Mouse (Mus musculus) E14TG2a.4 (cell line): ENCODE results near the gene Steap1.
A peak's percentile ranks its signal among the peaks of the same experiment; 100 is the strongest.

ENCODE experiments used
- H3K27me3 ChIP-seq: 2 replicates; pipeline ENCODE4 v1.6.1; 2014; ENCODE audit warnings: low read length, control low read depth; ENCODE audit not compliant: insufficient read depth
- H3K36me3 ChIP-seq: 2 replicates; pipeline ENCODE4 v1.6.1; 2014; ENCODE audit warnings: low read length, control low read depth; ENCODE audit not compliant: insufficient read depth
- H3K4me1 ChIP-seq: replicated peaks from 2 replicates; pipeline ENCODE4 v1.6.1; 2014; ENCODE audit warnings: low read depth, low read length, control low read depth
- H3K4me3 ChIP-seq: replicated peaks from 2 replicates; pipeline ENCODE4 v1.5.1; 2014; ENCODE audit warnings: mild to moderate bottlenecking, low read length
- H3K9me3 ChIP-seq: 2 replicates; pipeline ENCODE4 v1.6.1; 2014; ENCODE audit warnings: low read length, control low read depth
- CTCF ChIP-seq: conservative IDR thresholded peaks from 2 replicates; pipeline ENCODE4 v1.5.1; 2014; ENCODE audit warnings: low read length
- NANOG ChIP-seq: IDR thresholded peaks from 2 replicates; pipeline ENCODE4 v1.6.1; 2014; ENCODE audit warnings: borderline replicate concordance, low read length, mixed read lengths
- POU5F1 ChIP-seq: IDR thresholded peaks from 2 replicates; pipeline ENCODE4 v1.6.1; 2014; ENCODE audit warnings: low read length, borderline replicate concordance

The Steap1 gene

GRCm38 (mm10) chr5:5722217-5722616 lies 26.9 kb downstream of the Steap1 start:
- Histone ChIP-seq H3K4me3 (no peak overlapping the region), H3K4me1 (no peaks in the 10 kb centered on the region), H3K27me3 (no peaks in the 10 kb centered on the region), H3K36me3 (no peaks in the 10 kb centered on the region), H3K9me3 (no peaks in the 10 kb centered on the region)
- TF ChIP-seq CTCF (no peak), POU5F1 (no peak), NANOG (no peak)

DNA sequence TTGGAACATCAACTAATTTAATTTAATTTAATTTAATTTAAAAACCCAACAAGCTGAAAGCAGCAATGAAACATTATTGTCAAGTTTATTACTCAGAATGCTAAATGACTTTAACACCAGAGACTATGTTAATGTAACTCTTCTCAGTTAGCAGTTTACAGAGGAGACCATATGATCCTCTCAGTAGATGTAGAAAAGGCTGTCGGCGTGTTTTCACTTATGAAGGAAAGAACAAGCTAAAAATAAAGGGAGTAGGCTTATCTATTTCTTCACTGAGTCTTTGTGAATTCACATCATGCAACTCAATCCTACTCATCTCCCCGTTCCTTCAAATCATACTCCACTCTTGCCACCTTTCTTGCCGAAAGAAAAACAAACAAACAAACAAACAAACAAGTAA lies 38.1 kb downstream of the Steap1 start:
- no peak for TF ChIP-seq NANOG
- no peak for TF ChIP-seq CTCF
- TF ChIP-seq POU5F1, result no peak
- Histone ChIP-seq H3K4me1 (peaks cover 32% of the 10 kb centered on the region), H3K9me3 (no peaks in the 10 kb centered on the region), H3K27me3 (no peaks in the 10 kb centered on the region), H3K36me3 (no peaks in the 10 kb centered on the region), H3K4me3 (no peak overlapping the region)

DNA sequence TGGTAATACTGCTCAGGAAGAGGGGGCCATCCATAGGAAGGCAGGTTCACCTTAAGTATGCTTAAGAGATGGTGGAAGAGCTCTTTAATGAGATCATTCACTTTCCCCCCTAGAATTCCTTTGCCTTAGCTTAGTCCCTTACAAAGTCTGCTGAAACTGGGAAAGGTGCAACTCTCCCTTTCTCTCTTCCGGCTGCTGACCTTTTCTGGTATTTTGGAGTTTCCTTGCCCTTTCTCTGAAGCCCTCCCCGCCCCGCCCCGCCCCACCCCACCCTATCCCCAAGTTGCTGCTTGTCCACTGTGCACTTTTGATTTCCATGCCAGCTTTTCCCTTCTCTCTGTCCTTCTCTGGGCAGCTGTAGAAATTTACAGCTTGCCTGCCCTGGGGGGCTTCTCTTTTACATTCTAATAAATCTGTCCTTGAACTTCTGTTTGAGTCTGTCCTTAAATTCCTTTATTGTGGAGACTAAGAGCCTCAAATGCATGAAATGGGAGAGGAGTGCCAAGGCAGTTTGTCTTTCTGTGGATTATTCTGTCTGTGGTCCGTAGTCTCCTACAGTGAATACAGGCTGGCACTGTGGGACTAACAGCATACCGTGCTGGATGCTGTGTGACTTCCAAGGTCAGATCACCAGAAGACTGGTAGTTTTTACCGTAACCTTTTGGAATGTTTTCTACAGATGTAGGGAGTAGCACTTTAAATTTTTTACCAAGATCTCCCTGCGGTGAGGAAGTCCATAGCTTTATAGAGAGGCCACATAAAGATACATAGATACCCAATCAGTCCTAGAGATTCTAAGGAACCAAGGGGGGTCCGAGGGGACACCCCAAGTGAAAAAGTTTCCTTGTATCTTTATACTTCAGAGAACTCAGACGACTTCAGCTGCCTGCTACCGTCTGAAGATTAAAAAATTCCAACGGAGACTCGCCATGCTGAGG lies 41.5 kb downstream of the Steap1 start:
- no peaks in the 10 kb centered on the region for H3K36me3 ChIP-seq
- H3K27me3 ChIP-seq, result no peaks in the 10 kb centered on the region
- no peak for TF ChIP-seq CTCF
- TF ChIP-seq NANOG, result no peak
- H3K4me1 ChIP-seq, result peaks cover 47% of the 10 kb centered on the region
- H3K9me3 ChIP-seq, result no peaks in the 10 kb centered on the region
- H3K4me3 ChIP-seq, result peak overlapping the region; percentile 53

DNA sequence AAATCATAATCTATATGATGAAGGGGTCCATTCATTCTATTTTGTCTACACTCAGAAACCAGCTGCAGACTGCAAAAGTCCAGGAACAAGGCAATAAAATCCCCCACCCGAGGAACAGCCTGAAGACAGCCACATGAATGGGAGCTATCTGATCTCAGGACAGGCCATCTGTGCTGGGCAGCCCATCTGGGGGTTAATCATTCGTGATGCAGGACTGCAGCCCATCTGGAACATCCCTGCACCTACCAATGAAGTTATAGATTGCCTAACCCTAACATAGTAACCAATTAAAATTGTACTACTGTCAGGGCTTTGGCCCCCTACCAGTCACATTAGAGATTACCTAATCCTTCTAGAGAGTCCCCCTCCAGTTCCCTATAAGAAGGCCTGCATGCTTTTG lies 44.1 kb downstream of the Steap1 start:
- H3K27me3 ChIP-seq, result no peaks in the 10 kb centered on the region
- TF ChIP-seq POU5F1, result no peak
- TF ChIP-seq CTCF, result no peak
- no peak for TF ChIP-seq NANOG
- peaks cover 65% of the 10 kb centered on the region for H3K4me1 ChIP-seq
- H3K9me3 ChIP-seq, result no peaks in the 10 kb centered on the region
- H3K4me3 ChIP-seq, result no peak overlapping the region
- no peaks in the 10 kb centered on the region for H3K36me3 ChIP-seq

- peaks cover 68% of the 10 kb centered on the region for H3K4me1 ChIP-seq
Measured at GRCm38 (mm10) chr5:5700386-5700785, 48.7 kb downstream of the Steap1 start.

DNA sequence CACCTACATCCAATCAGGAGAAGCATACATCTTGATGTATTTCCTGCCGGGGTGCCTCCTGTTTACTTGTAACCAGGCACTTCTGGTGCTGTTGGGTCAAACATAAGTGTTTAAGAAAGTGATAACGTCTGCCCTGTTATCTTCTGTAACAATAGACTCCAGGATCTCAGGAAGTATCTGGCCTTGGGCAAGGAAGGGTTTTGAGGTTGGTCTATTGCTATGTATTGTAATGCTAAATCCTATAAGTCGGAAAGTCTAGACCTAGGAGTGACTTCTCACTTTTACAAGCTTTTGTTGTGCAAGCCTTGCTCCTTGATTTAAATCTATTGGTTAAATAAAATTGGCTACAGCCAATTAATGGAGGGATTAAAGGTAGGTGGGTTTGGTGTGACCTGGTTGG lies 50.3 kb downstream of the Steap1 start:
- H3K36me3 ChIP-seq, result no peaks in the 10 kb centered on the region
- H3K27me3 ChIP-seq, result no peaks in the 10 kb centered on the region
- TF ChIP-seq NANOG (peak; percentile 67; the same call in 1 of the 2 replicates), POU5F1 (peak; percentile 41; the same call in 1 of the 2 replicates), CTCF (no peak)
- peaks cover 3% of the 10 kb centered on the region; the same call in 1 of the 2 replicates for H3K9me3 ChIP-seq
- peaks cover 66% of the 10 kb centered on the region for H3K4me1 ChIP-seq
- no peak overlapping the region for H3K4me3 ChIP-seq

More at GRCm38 (mm10) chr5:5700386-5700785, 48.7 kb downstream of the Steap1 start:
- Histone ChIP-seq H3K27me3 (no peaks in the 10 kb centered on the region), H3K9me3 (peaks cover 3% of the 10 kb centered on the region; the same call in 1 of the 2 replicates), H3K4me3 (no peak overlapping the region), H3K36me3 (no peaks in the 10 kb centered on the region)
- no peak for TF ChIP-seq CTCF
- TF ChIP-seq POU5F1, result no peak
- no peak for TF ChIP-seq NANOG

- TF ChIP-seq NANOG (no peak), POU5F1 (no peak), CTCF (no peak)
- Histone ChIP-seq H3K9me3 (peaks cover 3% of the 10 kb centered on the region; the same call in 1 of the 2 replicates), H3K4me1 (peaks cover 74% of the 10 kb centered on the region)
Measured at GRCm38 (mm10) chr5:5695401-5695942, 53.7 kb downstream of the Steap1 start.

GRCm38 (mm10) chr5:5693956-5694653 lies 55.0 kb downstream of the Steap1 start, which contains the start of gene Steap2:
Gene Steap2, minus strand, starts transcription at chr5:5694578.
- Histone ChIP-seq H3K4me3 (peak within 1 kb of the TSS; percentile 88), H3K27me3 (no peaks in the 10 kb centered on the region), H3K9me3 (peaks cover 3% of the 10 kb centered on the region; the same call in 1 of the 2 replicates), H3K36me3 (no peaks in the 10 kb centered on the region), H3K4me1 (peaks cover 68% of the 10 kb centered on the region)
- TF ChIP-seq CTCF (no peak), NANOG (no peak), POU5F1 (no peak)

More at GRCm38 (mm10) chr5:5695401-5695942, 53.7 kb downstream of the Steap1 start:
- no peaks in the 10 kb centered on the region for H3K27me3 ChIP-seq
- H3K36me3 ChIP-seq, result no peaks in the 10 kb centered on the region
- H3K4me3 ChIP-seq, result no peak overlapping the region
